Mouse (Mus musculus): ENCODE results near the gene Swt1.

Gene Swt1

DNA sequence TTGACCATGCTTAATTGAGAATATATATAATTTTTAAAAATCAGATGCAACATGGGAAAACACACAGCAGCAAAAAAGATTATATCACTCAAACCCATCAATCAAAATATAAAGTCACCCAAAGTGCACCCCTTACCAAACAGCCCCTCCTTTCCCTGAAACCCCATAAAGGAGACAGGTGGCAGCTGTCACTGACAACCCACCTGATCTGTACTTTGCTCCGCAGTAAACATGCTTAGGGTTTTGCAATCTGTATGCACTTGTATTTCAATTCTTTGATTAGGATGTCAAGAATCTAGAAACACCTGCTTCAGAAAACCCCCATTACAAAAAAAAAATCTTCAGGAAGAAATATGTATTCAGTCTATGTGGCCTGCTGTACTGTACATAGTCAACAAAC is 102.9 kb downstream of the Swt1 start:
- no peak for DNase-seq (ENCODE audit: extremely low spot score, low read depth, low spot score)

DNA sequence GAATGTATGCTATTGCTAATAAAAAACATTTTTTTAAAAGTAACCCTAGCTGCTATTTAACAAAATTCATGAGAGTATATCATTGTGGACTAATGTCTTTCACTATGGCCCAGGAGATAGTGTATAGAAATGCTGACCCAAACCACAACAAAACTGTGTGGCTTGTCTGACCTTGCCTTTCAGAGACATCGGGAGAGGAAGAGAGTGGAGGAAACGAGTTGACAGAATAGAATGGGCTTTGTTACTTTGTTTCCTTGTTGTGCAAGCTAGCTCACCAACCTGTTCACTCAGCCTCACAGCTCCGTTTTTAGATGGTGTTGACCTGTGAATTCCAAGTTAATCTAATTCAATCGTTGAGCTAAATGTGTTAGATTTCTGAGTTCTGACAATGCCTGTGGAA is 107.8 kb downstream of the Swt1 start:
- no peak for DNase-seq (ENCODE audit: extremely low spot score, low read depth, low spot score)

DNA sequence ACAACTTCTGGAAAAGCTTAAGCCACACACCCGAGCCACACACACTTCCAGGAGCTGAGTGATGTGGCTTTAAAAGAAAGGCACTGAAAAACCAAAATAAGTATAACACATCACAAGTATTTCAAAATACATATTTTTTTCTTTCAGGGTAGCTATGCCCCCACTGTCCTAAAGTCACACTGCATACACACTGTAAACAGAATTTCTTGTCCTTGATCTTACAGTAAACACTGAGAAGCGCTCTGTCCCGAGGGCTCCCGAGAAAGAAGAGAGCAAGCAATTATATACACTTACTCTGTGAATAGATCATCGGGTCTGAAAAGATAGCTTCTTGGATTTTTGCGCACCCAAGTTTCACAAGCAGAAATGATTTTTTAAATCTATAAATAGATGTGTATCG is 109.0 kb downstream of the Swt1 start:
- no peak for DNase-seq (ENCODE audit: extremely low spot score, low read depth, low spot score)

Measured in hindlimb bud, embryonic 11.5 days (tissue).